Mouse (Mus musculus): ENCODE results near the gene Syne1.

- TF ChIP-seq MAX (IDR thresholded peaks at IDR 0.05; ENCODE audit: low read depth), result no peak
- TF ChIP-seq MYOD1 (IDR thresholded peaks at IDR 0.05; ENCODE audit: control insufficient read depth in 1 of 3, insufficient read length in 2 of 3, low read depth in 2 of 3), result no peak
- no peak for TF ChIP-seq SRF (IDR thresholded peaks at IDR 0.05; ENCODE audit: control insufficient read depth, insufficient read length, low read depth)
- TF ChIP-seq TCF12 (IDR thresholded peaks at IDR 0.05; ENCODE audit: insufficient read depth, poor library complexity, severe bottlenecking), result no peak
- no peak for TF ChIP-seq POLR2A (IDR thresholded peaks at IDR 0.05; ENCODE audit: insufficient read length, low read depth)
- no peak for TF ChIP-seq POLR2AphosphoS2 (IDR thresholded peaks at IDR 0.05; ENCODE audit: insufficient read length, low read depth)
- no peak for TF ChIP-seq CEBPB (IDR thresholded peaks at IDR 0.05; ENCODE audit: insufficient read depth, poor library complexity, severe bottlenecking)
- no peak for TF ChIP-seq TCF3 (IDR thresholded peaks at IDR 0.05; ENCODE audit: insufficient read length, low read depth)
- TF ChIP-seq E2F4 (IDR thresholded peaks at IDR 0.05; ENCODE audit: insufficient read depth), result no peak
- TF ChIP-seq USF1 (IDR thresholded peaks at IDR 0.05; ENCODE audit: low read depth), result no peak
These were observed 525.4 kb downstream of the Syne1 start for GRCm38 (mm10) chr10:5025906-5026305.

Data from myocyte (in vitro differentiated cells).